Mouse (Mus musculus) adrenal gland, postnatal 14 days (tissue): Measurements from ENCODE around the gene Gm10401. TPM values are rescaled to one million over a fixed set of nuclear protein-coding genes. Genes with fewer than 3 reads are reported as not detected.

ENCODE experiments used
- DNase-seq: peaks from one replicate; pipeline ENCODE4 v3.0.0; 2021; ENCODE audit warnings: mixed read lengths
- long read RNA-seq, 2 experiments: library from polyadenylated mRNA; stranded (forward); transcript quantifications; one replicate each; pipeline ENCODE4 v2.0.0; 2021
- total RNA-seq: library from RNA; stranded (reverse); gene quantifications from 2 replicates; pipeline ENCODE4 v1.2.3, GENCODE M21; 2021

Gene Gm10401
- total RNA-seq: not detected in 2 replicates
- long read RNA-seq, experiment 1: 0 reads
- long read RNA-seq, experiment 2: 0 reads

DNA sequence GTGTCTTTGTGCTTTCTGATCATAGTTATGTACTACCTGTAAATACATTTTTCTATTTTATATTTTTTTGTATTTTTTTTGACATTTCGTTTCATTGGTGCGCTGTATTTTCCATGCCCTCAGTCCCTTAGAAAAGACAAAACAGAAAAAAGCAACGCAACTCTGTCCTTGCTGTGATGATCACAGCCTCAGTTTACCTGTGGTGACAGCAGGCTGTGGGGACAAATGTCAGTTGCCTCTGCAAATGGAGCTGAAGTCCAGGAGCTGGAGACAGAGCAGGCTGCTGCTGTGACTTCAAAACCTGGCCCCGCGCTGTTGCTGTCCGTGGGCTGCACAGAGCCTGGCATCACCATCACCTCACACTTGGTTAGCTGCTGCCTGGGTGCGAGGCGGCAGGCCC is at the start of gene Gm10401:
Gene Gm10401 (minus strand): TSS at position 101 of the 400 bp plus-strand sequence.
- DNase-seq: no peak

DNA sequence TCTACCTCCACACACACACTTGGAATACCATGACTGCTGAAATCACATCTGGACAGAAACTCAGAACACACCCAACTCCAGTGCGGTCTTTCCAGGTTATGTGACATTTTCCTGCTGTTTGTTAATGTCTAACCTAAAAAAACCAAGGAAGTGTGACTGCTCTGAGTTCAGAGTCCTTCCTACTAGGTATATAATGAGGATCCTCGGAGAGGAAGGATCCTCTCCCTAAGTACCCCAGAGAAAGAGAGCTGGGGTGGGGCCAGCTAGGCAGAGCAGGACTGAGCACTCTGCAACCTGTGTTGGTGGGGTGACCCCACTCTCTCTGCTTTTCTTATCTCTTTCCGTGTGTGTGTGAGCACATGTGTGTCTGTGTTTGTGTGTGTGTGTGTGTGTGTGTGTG is 49.3 kb upstream of the Gm10401 start:
- no peak for DNase-seq

DNA sequence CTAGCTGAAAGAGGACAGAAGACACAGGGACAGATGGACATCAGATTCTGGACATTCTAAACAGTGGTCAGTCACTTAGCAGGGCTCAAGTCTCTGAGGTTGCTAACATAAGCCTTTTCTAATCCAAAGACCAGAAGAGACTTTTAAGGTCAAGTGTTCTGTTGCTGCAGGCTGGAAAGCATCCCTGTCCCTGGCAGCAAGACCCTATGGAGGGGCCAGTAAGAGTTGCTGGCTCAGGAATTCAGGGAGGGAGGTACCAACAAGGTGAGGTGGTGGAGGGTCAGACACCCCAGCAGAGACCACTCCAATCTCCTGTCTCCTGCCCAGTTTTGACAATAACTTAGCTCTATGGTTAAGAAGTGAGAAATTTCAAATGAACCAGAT is 48.6 kb upstream of the Gm10401 start:
- DNase-seq: no peak

DNA sequence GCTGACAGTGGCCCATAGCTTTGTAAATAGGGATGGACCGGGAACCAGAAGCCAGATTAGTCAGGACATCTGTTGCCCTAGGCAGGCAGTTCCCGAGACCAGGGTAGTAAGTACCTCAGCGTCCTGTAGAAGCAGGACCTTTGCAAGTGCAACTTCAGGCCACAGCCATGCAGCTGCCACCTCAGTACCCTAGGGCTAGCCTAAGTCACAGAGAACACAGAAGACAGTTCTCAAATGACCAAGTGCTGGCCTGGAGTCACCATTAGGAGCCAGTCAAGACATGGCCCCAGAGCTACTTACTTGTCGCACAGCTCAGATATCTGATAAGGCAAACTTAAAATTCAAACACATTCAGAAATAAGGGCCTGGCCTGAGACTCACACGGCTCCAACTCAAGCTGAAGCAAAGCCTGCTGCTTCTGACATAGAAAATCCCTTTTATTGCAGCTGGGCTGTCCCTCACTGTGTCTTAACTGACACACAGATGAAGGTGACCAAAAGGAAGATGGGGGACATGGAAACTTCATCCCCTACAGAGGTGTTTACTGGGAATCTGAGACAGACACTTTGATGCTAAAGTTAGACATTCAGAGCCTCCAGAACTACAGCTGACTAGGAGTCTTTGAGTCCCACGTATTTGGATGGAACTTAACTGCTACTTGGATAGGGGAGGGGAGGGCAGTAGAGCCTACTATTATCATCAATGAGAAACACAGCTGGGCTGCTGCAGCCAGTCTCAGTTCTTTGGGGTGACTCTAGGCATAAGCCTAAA is 48.1 kb upstream of the Gm10401 start:
- no peak for DNase-seq

DNA sequence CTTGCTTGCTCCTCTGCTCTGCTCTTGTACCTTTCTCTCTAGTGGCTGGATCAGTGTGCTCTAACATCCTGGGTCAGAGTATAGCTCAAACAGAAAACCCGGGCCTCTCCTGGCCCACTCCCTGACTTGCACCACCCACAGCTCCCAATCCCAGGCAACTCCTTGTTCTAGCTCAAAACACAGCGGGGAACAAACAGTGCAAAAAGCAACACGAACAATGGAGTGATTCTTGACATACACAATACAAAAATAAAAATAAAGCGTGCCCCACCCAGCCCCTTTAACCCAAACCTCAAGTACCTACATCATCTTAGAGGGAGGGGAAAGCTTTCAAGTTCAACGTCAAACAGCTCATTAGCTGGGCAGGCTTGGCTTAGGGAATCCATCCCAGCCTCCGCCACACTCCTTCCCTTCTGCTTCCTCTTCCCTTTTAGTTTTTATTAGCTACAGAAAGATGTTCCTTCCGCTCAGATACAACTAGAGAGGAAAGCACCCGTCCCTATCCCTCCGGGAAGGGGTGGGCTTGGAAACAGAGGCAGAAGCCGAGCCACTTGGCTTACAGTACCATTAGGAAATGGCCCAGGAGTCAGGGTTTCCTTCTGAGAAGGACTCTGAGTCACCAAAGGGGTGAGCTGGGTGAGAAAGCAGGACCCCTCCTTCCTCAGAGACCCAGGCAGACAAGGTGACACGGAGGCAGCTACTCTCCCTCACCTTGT is 47.3 kb upstream of the Gm10401 start:
- DNase-seq: no peak

DNA sequence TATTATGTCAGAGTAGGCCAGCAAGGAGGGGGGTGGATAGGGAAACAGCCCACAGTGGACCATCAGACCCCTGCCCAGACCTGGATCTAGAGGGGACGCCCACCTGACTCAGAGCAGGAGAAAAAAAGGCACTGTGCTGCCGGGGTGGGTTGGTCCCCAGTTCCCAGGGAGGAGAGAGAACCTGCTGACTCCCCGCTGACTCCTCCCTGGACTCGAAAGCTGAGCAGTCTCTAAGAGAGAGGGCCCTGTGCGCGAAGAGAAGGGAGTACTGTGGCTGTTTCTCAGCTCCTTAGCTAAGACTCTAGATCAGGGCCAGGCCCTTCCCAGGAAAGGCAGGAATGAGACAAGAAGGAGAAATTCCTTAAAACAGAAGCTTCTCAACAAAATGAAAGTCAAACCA is 46.4 kb upstream of the Gm10401 start:
- no peak for DNase-seq

DNA sequence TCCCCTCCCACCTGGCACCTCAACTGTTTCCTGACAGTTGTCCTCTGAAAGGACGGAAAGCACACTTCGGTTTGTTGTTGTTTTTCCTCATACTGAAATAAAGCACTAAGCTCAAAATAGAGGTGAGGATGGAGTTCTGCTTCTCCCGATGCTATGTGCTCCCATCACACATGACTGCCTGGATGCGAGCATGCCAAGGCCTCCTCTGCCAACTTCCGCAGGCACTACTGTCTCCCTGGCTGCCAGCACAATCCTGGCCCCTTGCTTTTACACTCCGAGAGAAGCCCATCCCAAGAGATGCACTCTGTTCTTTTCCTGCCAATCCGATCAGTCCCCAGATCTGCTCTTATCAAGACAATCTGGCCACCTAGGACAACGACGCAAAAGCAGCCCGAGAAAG is 45.5 kb upstream of the Gm10401 start:
- no peak for DNase-seq

DNA sequence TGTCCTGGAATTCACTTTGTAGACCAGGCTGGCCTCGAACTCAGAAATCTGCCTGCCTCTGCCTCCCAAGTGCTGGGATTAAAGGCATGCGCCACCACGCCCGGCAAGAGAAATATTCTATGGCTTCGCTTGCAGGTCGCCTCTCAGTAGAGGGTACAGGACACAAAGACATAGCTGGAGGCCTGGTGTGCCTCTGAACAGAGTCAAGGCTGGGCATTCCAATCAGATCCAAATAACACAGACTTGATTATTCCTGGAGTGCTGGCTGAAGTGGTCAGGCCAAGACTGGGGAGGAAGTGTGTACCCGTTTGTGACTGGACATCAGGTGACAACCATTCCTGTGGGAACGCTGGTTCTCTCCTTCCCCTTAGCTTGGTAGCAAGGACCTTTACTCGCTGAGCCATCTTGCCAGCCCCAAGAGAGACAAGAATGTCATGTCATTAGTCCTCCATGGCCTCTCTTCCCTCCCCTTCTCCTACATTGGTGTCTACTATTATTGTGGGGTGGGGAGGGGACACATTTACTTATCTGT is 44.1 kb upstream of the Gm10401 start:
- DNase-seq: no peak

DNA sequence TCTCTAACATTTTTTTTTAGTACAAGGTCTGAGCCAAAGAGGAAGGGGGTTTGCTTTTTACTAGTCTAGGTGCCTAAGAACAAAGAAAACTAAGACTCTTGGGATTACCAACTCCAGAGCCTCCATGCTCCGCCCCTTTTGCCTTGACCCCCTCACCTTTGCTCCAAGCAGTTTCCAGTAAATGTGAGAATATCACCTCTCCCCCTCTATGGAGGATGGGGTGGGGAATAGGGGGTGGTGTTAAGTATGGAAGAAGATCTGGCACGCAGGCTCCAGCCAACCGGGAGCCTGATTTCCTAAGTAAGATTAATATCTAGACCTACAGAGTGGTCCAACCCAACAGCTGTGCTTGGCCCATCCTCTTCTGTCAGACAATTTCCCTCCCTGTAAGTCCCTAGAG is 42.6 kb upstream of the Gm10401 start:
- no peak for DNase-seq

DNA sequence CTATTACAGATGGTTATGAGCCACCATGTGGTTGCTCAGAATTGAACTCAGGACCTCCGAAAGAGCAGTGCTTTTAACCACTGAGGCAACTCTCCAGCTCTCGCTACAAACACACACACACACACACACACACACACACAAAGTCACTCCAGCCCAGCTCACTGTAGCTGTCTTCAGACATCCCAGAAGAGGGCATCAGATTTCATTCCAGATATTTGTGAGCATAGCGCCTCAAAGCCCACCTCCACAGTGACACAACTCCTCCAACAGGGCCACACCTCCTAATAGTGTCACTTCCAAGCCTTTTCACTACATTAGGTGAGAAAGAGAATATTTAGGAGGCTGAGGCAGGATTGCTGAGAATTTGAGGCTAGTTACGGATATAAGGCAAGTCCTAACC is 41.0 kb upstream of the Gm10401 start:
- DNase-seq: no peak

DNA sequence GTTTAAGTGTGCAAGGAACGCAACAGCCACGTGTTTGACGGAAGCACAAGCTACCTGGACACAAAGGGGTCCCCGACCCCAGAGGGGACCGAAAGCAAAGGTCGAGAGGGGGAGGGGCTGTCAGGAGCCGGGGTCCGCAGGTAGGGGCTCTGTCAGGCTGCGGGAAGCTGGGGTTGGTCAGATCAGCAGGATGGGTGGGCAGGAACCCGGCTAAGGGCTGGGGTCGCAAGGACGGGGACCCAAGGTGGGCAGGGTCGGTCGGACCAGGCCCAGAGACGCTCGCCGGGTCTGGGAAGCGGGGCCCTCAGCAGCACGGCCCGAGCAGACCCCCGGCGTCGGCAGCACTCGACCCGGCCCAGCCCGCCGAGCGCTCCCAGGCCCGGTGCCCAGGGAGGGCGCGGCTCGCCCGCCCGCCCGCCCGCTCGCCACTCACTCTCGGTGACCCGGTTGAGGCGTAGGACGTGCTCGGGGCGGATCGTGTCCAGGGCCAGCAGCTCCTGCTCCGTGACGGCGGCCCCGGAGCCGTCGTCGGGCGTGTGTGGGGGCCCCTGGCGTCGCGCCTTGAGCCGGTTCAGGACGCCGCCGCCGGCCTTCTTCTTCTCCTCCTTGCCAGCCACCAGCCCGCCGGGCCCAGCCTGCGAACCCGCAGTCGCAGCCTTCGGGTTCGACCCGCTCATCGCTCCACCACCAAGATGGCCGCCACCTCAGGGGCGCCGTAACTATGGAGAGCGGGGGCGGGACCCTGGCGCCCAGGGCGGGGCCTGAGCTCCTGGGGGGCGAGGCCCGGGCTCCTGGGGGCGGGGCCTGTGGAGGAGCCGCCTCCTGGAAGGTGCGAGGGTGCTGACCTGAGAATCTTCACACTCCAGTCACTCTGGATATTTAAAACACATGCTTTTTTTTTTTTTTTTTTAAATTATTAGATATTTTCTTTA is 36.4 kb upstream of the Gm10401 start, which contains the start of gene Unc119b:
Gene Unc119b (minus strand): TSS at position 742 of the 932 bp plus-strand sequence.
- peak; percentile 95 for DNase-seq

DNA sequence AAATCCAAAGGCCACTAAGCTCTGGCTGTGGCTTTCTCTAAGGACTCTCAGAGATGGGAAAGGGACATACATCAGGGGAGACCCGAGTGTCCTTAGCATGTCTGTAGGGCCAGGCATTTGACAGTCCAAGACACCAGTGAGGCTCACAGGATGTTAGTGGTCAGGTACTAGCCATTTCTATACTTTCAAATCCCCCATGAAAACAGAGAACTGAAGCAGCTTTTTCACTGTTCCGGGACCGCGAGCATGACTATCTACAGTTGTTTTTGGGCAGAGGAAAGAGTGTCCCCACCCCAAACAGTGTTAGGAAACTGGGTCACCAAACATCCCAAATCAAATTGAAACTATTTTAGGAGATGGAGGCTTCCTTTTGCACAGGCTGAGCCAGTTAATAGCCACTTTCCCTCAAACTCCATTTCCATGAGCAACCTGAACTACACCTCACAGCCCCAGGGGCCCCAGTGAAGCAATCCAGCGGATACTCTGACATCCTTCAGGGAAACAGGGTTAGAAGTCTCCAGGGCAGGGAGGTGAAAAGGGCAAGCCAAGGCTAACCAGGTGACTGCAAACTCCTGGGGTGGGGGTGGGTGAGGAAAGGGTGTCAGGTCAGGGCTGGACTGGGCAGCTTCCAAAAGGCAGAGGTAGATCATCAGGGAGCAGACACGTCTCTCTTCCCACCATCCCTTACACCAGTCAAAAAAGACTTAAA is 35.4 kb upstream of the Gm10401 start:
- no peak for DNase-seq

DNA sequence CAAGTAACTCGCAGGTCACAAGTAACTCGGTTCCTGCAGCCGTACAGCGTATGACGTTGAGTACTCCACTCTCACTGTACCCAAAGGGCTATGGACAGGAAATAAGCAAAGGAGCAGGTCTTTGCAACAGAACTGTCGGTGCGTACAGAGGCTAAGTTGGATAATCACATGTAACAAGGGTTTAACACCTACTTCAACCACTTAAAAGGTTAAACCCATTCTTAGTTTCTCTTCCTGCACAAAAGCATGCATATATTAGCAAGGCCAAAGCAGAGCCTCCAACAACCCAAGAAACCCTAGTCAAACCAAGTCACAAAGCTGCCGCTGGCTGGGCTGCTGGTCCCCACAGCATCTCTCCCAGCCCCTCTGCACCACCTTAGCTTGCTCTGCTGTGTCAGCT is 34.4 kb upstream of the Gm10401 start:
- DNase-seq: no peak

DNA sequence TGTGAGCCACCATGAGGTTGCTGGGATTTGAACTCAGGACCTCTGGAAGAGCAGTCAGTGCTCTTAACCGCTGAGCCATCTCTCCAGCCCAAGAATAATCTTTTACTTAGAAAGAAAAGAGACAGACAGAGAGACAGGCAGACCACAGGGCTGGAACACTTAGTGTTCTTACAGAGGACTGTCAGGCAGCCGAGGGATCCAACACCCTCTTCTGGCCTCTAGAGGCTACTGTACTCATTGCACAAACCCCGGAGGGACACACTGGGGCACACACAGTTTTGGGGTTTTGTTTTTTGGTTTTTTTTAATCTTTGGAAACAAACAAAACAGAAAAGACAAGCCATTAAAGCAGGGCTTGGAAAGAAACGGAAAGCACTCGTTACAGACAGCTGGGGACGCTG is 31.2 kb upstream of the Gm10401 start:
- no peak for DNase-seq

DNA sequence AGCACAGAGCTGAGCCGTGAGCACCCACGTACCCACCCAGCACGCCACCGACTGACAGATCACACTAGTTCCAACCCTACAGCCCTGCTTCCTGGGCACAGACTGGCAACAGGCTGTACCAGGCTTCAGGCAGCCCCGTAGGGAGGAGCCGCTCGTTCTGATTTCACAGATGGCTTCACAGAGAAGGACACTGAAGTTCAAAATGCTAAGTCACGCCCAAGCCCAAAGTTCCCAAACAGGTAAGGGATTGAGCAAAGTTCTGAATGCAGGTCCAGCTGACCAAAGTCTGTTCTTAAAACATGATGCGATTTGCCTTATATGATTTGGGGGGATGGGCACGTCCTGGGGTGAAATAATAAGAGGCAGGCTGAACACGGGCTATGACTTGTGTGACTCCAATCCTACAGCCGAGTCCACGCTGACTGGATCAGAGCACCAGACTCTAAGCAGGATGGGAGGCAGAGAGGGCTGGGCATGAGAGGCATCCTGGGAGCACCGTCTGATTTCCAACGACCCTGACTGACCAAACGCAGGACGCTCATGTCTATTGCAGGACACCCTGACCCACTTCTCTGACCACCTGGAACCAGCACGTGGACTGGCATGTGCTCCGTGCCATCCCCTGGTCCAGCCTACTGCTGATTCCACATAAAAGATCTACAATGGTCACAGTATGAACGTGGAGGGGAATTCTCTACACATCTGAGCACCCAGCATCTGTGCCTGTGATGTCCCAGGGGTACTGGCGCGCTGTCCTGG is 29.5 kb upstream of the Gm10401 start:
- no peak for DNase-seq

DNA sequence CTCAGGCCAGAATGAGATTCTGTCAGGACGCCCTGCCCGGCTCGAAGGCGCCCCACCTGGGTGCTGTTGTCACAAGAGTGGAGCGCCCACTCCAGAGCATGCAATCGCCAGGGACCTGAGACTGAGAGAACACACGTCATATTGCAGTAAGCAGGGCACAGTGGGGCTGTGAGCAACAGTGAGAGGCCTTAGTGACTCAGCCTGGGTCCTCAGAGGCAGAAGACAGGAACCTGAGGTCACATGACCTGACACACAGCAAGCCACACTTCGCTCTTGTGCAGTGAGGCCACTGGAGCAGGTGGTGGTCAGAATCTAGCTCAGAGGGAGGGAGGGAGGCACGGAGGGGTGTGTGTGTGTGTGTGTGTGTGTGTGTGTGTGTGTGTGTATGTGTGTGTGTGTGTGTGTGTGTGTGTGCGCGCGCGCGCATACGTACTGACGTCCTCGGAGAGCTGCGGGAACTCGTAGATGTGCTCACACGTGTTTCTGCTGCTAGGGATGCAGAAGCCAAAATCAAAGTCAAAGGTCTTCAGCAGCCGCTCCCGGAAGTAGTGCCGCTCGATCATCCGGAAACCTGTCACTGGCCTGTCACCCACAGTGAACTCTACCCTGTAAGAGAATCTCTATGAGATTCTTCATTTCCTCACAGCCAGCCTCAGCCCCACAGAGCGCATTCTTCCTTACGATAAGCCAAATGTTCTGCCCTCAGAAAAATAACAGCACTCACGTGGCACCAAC is 28.6 kb upstream of the Gm10401 start:
- no peak for DNase-seq

DNA sequence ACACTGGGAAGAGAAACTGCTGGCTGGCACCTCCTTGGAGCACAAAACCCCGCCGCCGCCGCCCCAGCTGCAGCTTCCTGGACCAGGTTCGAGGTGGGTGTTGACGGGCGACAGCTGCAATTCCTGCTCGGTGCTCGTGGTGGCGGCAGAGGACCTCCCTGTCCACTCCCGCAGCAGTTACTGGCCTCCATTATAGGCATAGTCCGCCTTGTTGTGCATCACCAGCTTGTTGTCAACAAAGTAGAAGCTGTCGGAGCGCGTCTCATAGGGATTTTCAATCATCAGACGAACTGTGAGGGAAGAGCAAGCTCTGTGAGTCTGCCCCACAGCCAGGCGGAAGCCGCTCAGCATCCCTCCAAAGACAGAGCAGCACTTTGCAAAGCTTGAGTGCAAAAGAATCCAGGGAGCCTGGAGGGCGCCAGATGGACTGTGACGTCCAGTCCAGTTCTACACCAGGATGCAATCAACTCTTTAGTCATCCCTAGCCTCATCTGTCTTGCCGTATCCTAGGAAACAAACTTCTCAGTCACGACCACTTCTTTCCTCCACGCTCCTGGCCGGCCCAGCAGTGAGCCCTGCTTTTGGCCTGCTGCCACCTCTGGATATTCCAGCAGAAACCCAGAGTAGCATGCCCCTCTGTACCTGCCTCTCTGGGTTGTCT is 27.2 kb upstream of the Gm10401 start:
- DNase-seq: peak; percentile 90

DNA sequence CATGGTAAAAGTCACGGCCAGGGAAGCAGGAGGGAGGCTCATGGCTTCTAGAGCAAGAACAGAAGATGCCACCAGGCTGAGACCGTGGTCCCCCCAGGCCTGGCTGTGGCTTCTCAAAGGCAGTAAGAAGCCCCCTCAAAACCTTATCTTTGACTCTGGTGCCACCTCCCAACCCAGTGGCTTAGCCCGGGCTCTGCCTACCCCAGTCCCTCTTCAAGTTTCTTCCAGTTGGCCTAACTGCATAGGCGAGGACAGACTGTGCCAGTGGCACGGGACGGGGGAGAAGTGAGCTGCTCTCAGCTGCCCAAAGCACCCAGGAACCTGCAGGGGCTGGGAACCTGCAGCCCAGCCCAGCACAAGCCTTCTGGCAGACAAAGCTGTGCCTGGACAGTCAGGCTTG is 26.6 kb upstream of the Gm10401 start:
- DNase-seq: no peak

DNA sequence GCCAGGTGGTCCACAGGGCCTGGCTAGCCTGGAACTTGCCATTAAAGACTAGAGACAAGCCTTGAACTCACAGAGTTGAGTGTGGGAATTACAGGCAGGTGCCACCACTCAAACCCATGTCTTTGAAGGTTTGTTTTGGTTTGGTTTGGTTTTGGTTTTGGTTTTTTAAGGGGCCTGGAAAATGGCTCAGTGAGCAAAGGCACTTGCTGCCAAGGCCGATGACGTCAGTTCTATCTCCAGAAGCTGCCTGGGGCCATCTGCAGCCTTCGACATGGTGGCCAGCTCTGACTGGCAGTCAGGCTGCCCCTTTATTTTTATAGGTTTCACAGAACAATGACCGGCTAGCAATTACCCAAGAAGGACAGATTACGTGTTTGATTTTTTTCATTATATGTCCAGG is 22.9 kb upstream of the Gm10401 start:
- no peak for DNase-seq
